Mouse (Mus musculus) kidney, embryonic 15.5 days (tissue): ENCODE data around the gene Kif1b. TPM values are rescaled to one million over a fixed set of nuclear protein-coding genes. Genes with fewer than 3 reads are reported as not detected.
"Not testable (repeated sequence)": the region's sequence is repeated elsewhere in the genome, so short reads cannot be mapped to it uniquely, and the experiment has no call there.

Experiments used
- ATAC-seq: fragments of 200-750 bp; cut with Nextera tagmentation; replicated peaks from 2 replicates; pipeline ENCODE4 v1.8.0; 2017; ENCODE audit warnings: moderate TSS enrichment; ENCODE audit not compliant: low FRiP score
- H3K27ac ChIP-seq: fragments of 300-500 bp; sonication (generic); 2 replicates; pipeline ENCODE4 v1.5.1; 2015; ENCODE audit warnings: mild to moderate bottlenecking, inconsistent platforms
- H3K27me3 ChIP-seq: fragments of 300-500 bp; sonication (generic); 2 replicates; pipeline ENCODE4 v1.6.1; 2015; ENCODE audit warnings: inconsistent platforms
- H3K36me3 ChIP-seq: fragments of 300-500 bp; sonication (generic); 2 replicates; pipeline ENCODE4 v1.6.1; 2015; ENCODE audit warnings: inconsistent platforms
- H3K4me1 ChIP-seq: fragments of 300-500 bp; sonication (generic); 2 replicates; pipeline ENCODE4 v1.6.1; 2015; ENCODE audit warnings: inconsistent platforms
- H3K4me2 ChIP-seq: fragments of 300-500 bp; sonication (generic); 2 replicates; pipeline ENCODE4 v1.6.1; 2015; ENCODE audit warnings: moderate library complexity, mild to moderate bottlenecking, inconsistent platforms
- H3K4me3 ChIP-seq: fragments of 300-500 bp; sonication (generic); replicated peaks from 2 replicates; pipeline ENCODE4 v1.5.1; 2015; ENCODE audit warnings: mild to moderate bottlenecking, inconsistent platforms
- H3K9ac ChIP-seq: fragments of 300-500 bp; sonication (generic); 2 replicates; pipeline ENCODE4 v1.6.1; 2015; ENCODE audit warnings: mild to moderate bottlenecking, inconsistent platforms
- H3K9me3 ChIP-seq: fragments of 300-500 bp; sonication (generic); replicated peaks from 2 replicates; pipeline ENCODE4 v1.6.1; 2016; ENCODE audit warnings: inconsistent platforms
- WGBS: fragments of 180-500 bp; shearing (Covaris S2); methylation state at CpG from one replicate; pipeline ENCODE4 v1.1.7; 2015; ENCODE audit warnings: mixed read lengths; 5-methylcytosine and 5-hydroxymethylcytosine counted together
- polyA plus RNA-seq: library from polyadenylated mRNA; unstranded; fragments of >200 nt; fragmentation: Nextera tagmentation; extraction: Ambion mirVana; gene quantifications from 2 replicates; pipeline ENCODE4 v1.2.1, GENCODE M21; 2015

Gene Kif1b
- polyA plus RNA-seq, 1 experiment from 2014 or later: 31.3 TPM

DNA sequence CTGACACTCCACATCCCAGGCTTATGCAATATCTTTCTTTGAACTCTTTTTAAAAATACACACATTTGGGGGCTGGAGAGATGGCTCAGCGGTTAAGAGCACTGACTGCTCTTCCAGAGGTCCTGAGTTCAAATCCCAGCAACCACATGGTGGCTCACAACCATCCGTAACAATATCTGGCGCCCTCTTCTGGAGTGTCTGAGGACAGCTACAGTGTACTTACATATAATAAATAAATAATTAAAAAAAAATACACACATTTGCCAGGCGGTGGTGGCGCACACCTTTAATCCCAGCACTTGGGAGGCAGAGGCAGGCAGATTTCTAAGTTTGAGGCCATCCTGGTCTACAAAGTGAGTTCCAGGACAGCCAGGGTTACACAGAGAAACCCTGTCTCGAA, 96.1 kb downstream of the Kif1b start:
- H3K4me3 ChIP-seq, H3K9me3 ChIP-seq, H3K9ac ChIP-seq, H3K27ac ChIP-seq, H3K4me1 ChIP-seq, ATAC-seq, H3K27me3 ChIP-seq, H3K4me2 ChIP-seq: not testable (repeated sequence)
- peaks cover 73% of the 10 kb centered on the region for H3K36me3 ChIP-seq
- WGBS: 92% methylated on average over 6 of the region's 6 CpGs

DNA sequence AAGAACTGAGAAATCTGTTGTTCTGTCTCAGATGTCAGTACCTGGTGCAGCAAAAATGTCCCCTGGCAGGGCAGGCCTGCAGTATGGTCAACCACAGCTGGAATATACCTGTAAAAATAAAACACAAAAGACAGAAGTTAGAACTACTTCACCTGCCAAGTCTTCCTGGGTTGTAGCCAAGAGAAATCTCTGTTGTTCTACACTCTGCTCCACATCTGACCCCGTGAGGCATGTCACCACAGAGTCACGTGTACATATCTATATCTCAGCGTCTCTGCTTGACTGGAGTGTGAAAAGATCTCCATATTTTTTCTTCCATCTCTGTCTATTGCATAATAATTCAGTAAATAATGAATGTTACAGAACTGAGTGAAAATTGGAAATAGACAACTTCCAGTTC, 105.0 kb downstream of the Kif1b start:
- Histone ChIP-seq H3K9me3 (no peaks in the 10 kb centered on the region), H3K4me1 (no peaks in the 10 kb centered on the region), H3K27ac (no peak overlapping the region), H3K4me3 (no peak overlapping the region), H3K36me3 (peaks cover 85% of the 10 kb centered on the region), H3K9ac (no peak overlapping the region), H3K27me3 (no peaks in the 10 kb centered on the region), H3K4me2 (no peak overlapping the region)
- no peak for ATAC-seq
- WGBS: 77% methylated on average over 3 of the region's 3 CpGs

DNA sequence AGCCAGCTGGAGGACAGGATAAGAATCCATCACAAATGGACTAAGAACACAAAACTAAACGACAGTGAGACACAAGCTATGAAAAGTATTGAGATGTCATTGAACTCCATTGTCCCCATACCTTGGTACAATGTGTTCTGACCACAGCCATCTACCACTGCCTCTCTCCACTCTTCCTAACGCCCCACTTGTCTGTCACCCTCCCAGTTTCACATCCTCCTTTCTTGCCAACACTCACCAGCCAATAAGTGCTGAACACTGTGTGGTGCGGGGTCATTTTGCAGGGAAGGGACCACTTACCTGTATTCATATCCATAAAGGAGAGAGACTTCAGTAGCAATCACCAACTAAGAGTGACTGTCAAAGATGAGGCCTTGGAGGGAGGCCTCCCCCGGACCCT, 106.4 kb downstream of the Kif1b start:
- Histone ChIP-seq H3K27ac (no peak overlapping the region), H3K4me1 (no peaks in the 10 kb centered on the region), H3K9ac (no peak overlapping the region), H3K36me3 (peaks cover 81% of the 10 kb centered on the region), H3K4me3 (no peak overlapping the region), H3K27me3 (no peaks in the 10 kb centered on the region), H3K4me2 (no peak overlapping the region), H3K9me3 (no peaks in the 10 kb centered on the region)
- ATAC-seq: no peak
- 93% methylated on average over 4 of the region's 4 CpGs for WGBS

DNA sequence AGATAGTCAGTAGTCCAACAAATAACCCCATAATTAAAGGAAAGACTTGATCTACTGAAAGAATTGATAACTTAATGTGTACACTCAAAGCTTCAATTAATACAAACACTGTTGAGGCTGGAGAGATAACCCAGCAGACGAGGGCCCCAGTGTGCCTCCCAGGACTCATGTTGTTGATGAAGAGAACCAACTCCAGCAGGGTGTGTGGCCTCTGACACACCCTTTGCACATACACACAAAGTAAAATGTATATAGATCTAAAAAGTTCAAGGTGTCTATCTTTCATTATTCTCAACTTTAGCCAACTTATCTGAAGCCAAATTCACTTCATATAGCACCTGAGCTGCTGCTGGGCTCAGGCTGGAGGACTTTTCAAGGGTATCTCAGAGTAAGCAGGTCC, 110.3 kb downstream of the Kif1b start:
- no peaks in the 10 kb centered on the region for H3K9me3 ChIP-seq
- no peak overlapping the region for H3K27ac ChIP-seq
- ATAC-seq: no peak
- H3K4me1 ChIP-seq: no peaks in the 10 kb centered on the region
- no peaks in the 10 kb centered on the region for H3K27me3 ChIP-seq
- H3K9ac ChIP-seq: no peak overlapping the region
- H3K4me2 ChIP-seq: no peak overlapping the region
- H3K36me3 ChIP-seq: peaks cover 59% of the 10 kb centered on the region
- H3K4me3 ChIP-seq: no peak overlapping the region
- WGBS: 83% methylated on average over 1 of the region's 1 CpGs

DNA sequence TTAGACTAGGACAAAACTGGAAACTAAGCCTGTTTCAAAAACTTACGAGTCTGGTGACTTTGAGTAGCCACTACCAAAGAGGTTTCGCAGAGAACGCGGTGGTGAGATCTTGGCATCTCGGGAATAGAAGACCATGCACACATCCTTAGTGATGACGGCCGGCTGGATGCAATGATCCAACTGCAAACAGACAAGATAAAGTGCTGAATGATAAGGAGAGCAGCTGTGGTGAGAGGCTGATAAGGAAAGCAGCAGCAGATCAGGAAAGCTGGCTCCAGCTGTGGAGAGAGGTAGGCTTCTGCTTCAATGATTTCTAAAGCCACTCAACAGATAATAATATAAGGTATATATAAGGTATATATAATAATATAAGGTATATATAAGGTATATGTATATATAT, 116.4 kb downstream of the Kif1b start:
- H3K27me3 ChIP-seq: no peaks in the 10 kb centered on the region
- H3K27ac ChIP-seq: no peak overlapping the region
- WGBS: 90% methylated on average over 7 of the region's 7 CpGs
- H3K4me2 ChIP-seq: no peak overlapping the region
- H3K36me3 ChIP-seq: peaks cover 66% of the 10 kb centered on the region
- H3K9me3 ChIP-seq: no peaks in the 10 kb centered on the region
- no peak overlapping the region for H3K4me3 ChIP-seq
- H3K9ac ChIP-seq: no peak overlapping the region
- no peak for ATAC-seq
- no peaks in the 10 kb centered on the region for H3K4me1 ChIP-seq

DNA sequence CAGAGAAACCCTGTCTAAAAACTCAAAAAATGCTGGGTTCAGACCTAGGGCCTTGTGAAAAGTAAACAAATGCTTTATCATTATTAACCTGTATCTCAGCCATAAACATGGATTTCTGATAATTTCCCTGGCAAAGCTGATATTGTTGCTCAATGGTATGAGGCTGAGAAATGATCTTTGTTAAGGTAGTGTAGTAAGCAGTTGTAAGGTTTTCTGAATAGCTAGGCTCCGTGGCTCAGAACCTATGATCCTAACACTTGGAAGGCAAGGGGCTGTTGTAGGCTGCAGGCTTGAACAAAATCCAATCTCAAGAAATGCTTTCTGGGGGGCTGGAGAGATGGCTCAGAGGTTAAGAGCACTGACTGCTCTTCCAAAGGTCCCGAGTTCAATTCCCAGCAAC, 118.9 kb downstream of the Kif1b start:
- Histone ChIP-seq H3K4me2 (no peak overlapping the region), H3K4me3 (no peak overlapping the region), H3K9me3 (no peaks in the 10 kb centered on the region), H3K27ac (no peak overlapping the region), H3K27me3 (no peaks in the 10 kb centered on the region), H3K9ac (no peak overlapping the region), H3K36me3 (peaks cover 81% of the 10 kb centered on the region), H3K4me1 (no peaks in the 10 kb centered on the region)
- WGBS: 88% methylated on average over 2 of the region's 2 CpGs
- ATAC-seq: no peak

DNA sequence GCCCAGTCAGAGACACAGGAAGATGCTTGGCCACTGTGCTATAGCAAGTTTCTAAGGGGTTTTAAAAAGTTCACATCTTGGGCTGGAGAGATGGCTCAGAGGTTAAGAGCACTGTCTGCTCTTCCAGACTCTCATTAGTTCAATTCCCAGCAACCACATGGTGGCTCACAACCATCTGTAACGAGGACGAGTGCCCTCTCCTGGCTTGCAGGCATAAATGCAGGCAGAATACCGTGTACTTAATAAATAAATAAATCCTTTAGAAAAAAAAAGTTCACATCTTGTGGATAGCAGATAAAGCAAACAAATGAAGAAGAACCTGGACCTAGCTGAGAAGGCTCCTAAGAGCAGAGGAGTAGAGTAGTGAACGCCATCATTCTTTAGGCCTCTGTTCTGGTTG, 124.7 kb downstream of the Kif1b start:
- Histone ChIP-seq H3K27me3 (no peaks in the 10 kb centered on the region), H3K36me3 (peaks cover 80% of the 10 kb centered on the region), H3K27ac (no peak overlapping the region), H3K4me1 (0 out of 2 replicates have a peak, but pooled peaks cover 4% of the 10 kb centered on the region), H3K9me3 (no peaks in the 10 kb centered on the region), H3K9ac (no peak overlapping the region), H3K4me3 (no peak overlapping the region), H3K4me2 (no peak overlapping the region)
- WGBS: 63% methylated on average over 4 of the region's 4 CpGs
- no peak for ATAC-seq

DNA sequence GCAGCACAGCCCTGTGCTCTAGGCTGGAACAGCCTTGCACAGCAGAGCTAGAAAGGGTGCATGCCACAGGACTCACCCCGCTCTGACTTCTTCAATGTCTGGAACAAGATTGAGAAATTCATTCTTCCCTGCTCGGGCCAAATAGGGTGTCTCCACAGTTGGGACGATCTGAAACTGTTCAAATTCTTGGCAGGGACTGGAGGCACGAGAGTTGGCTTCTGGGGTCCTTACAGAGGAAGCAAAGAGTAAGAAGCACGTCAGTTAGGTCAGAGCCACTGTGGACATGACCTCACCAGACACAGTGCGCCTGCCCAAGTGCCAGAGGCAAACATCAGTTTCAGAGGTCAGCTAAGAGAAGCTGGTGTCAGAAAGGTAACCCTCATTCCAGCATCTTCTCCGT, 125.3 kb downstream of the Kif1b start:
- H3K9ac ChIP-seq: no peak overlapping the region
- no peaks in the 10 kb centered on the region for H3K9me3 ChIP-seq
- WGBS: 82% methylated on average over 7 of the region's 7 CpGs
- H3K27ac ChIP-seq: no peak overlapping the region
- 0 out of 2 replicates have a peak, but pooled peaks cover 4% of the 10 kb centered on the region for H3K4me1 ChIP-seq
- no peak overlapping the region for H3K4me3 ChIP-seq
- peaks cover 75% of the 10 kb centered on the region for H3K36me3 ChIP-seq
- H3K4me2 ChIP-seq: no peak overlapping the region
- ATAC-seq: no peak
- no peaks in the 10 kb centered on the region for H3K27me3 ChIP-seq

DNA sequence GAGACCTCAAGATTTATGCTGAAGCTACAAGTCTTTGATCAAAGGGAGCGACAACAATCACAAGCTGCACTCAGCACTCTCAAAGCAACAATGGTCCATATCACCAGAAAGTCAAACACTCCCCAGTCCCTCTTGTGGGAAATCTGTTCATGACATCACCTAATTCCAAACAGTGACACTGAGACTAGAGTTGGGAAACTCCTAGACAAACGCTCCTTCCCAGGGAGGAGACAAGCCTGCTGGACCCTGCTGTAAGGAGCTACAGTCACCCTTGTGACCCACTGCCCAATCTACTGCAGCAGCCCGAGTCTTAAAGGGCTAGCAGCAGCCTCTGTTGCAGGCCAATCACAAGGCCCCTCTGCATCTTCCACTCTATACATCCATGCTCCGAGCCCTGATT, 127.9 kb downstream of the Kif1b start:
- H3K4me1 ChIP-seq: 0 out of 2 replicates have a peak, but pooled peaks cover 4% of the 10 kb centered on the region
- no peak overlapping the region for H3K9ac ChIP-seq
- no peak for ATAC-seq
- 46% methylated on average over 4 of the region's 4 CpGs for WGBS
- no peak overlapping the region for H3K4me3 ChIP-seq
- H3K9me3 ChIP-seq: no peaks in the 10 kb centered on the region
- no peaks in the 10 kb centered on the region for H3K27me3 ChIP-seq
- peaks cover 53% of the 10 kb centered on the region for H3K36me3 ChIP-seq
- H3K4me2 ChIP-seq: no peak overlapping the region
- H3K27ac ChIP-seq: no peak overlapping the region

DNA sequence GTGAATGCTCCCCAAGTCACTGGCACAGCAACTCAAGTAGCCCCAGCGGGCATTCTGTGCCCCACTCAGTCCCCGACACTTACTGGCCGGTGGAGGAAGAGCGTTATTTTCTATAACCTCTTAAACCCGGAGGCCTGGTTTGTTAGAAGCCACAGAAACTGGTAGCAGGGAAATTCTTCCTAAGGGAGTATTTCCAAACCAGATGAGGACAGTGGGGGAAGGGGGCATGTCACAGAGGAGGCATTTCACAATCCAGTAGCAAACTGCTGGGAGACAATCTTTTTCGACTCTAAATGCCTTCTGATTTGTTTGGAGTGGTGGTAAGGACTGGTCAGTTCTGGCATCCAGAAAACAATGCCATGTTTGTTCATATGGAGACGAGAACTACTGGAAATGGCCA, 128.3 kb downstream of the Kif1b start:
- no peak for ATAC-seq
- H3K4me1 ChIP-seq: 0 out of 2 replicates have a peak, but pooled peaks cover 4% of the 10 kb centered on the region
- no peaks in the 10 kb centered on the region for H3K9me3 ChIP-seq
- 77% methylated on average over 7 of the region's 7 CpGs for WGBS
- H3K4me2 ChIP-seq: no peak overlapping the region
- H3K27me3 ChIP-seq: no peaks in the 10 kb centered on the region
- no peak overlapping the region for H3K4me3 ChIP-seq
- no peak overlapping the region for H3K9ac ChIP-seq
- no peak overlapping the region for H3K27ac ChIP-seq
- peaks cover 49% of the 10 kb centered on the region for H3K36me3 ChIP-seq

DNA sequence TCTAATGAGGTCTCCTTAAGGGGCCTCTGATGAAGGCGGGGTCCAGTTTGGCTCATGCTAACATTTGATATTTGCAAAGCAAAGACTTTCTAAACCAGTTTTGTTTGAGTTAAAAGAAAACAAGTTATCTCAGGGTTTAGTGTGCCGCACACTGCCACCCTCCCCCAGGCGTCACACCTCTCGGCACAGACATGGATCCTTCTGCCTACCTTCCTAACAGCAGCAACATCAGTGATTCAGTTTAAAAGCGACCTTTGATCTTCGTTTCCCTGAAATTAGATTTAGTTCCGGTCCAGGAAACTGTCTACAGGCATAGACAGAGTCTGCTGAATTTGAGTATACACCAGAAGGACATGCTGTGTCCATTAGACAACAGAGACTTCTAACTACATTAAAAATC, 129.2 kb downstream of the Kif1b start:
- ATAC-seq: no peak
- whole genome bisulfite sequencing: 61% methylated on average over 7 of the region's 7 CpGs
- Histone ChIP-seq H3K4me1 (peaks cover 4% of the 10 kb centered on the region; the same call in 1 of the 2 replicates), H3K4me3 (no peak overlapping the region), H3K36me3 (peaks cover 41% of the 10 kb centered on the region), H3K9ac (no peak overlapping the region), H3K9me3 (no peaks in the 10 kb centered on the region), H3K27me3 (no peaks in the 10 kb centered on the region), H3K27ac (no peak overlapping the region), H3K4me2 (no peak overlapping the region)

DNA sequence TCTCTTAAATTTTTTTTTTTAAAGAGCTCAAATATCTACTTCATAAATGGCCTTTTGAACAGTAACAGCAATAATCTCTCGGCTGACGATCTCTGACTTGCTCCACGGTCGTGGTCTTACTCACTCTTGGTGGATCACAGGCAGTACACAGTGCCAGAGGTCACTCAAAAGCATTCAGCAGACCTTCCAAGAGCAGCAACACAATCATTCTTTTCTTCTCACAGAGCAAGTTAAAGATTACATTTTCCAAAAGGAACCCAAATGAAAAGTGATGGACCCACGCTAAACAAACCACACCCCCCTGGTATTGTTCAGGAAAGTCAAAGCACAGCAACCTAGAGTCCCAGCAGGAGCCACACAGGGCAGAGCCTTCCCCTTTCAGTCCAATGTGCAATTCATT, 130.4 kb downstream of the Kif1b start:
- Histone ChIP-seq H3K9ac (no peak overlapping the region), H3K9me3 (no peaks in the 10 kb centered on the region), H3K27ac (no peak overlapping the region), H3K4me2 (no peak overlapping the region), H3K36me3 (peaks cover 28% of the 10 kb centered on the region), H3K27me3 (no peaks in the 10 kb centered on the region), H3K4me3 (no peak overlapping the region), H3K4me1 (peaks cover 4% of the 10 kb centered on the region; the same call in 1 of the 2 replicates)
- WGBS: 52% methylated on average over 5 of the region's 5 CpGs
- no peak for ATAC-seq

DNA sequence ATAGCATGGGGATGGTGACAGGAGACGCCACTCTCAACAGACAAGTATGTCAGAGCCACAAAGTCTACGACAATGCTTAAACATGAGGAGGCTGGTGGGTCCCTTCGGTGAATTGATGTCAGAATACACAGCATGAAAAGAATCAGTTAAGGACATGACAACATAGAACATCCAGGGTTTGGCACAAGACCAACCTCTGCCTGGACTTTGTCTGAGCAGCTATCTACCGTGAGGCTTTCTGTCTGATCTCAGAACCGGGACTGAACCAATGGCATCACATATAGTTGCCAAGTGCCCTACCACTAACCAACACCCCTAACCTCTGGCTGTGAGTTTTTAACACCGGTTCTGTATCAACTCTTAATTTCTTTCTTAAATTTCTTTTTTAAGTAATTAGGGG, 130.8 kb downstream of the Kif1b start:
- no peak overlapping the region for H3K4me3 ChIP-seq
- 84% methylated on average over 6 of the region's 6 CpGs for WGBS
- peaks cover 24% of the 10 kb centered on the region for H3K36me3 ChIP-seq
- H3K4me1 ChIP-seq: peaks cover 7% of the 10 kb centered on the region; the same call in 1 of the 2 replicates
- no peak overlapping the region for H3K9ac ChIP-seq
- H3K27me3 ChIP-seq: no peaks in the 10 kb centered on the region
- H3K4me2 ChIP-seq: no peak overlapping the region
- H3K9me3 ChIP-seq: no peaks in the 10 kb centered on the region
- no peak overlapping the region for H3K27ac ChIP-seq
- ATAC-seq: no peak
